Mouse (Mus musculus): Measurements from ENCODE around the gene Tfap2e. TPM values are rescaled to one million over a fixed set of nuclear protein-coding genes. Genes with fewer than 3 reads are reported as not detected.

Gene Tfap2e
- total RNA-seq (2017): not detected in 2 replicates

GRCm38 (mm10) chr4:126736001-126736414 lies at the start of gene Tfap2e:
Tfap2e (minus strand) TSS chr4:126736240.
- peak in 1 of 2 experiments; percentile 18; a peak in 1 of 4 replicates for ATAC-seq (replicated peaks in 1 of 2; ENCODE audit: insufficient read depth in 1 of 2, low FRiP score in 2 of 2, low TSS enrichment in 1 of 2, low read depth in 1 of 2, poor library complexity in 2 of 2, severe bottlenecking in 2 of 2)

GRCm38 (mm10) chr4:126782996-126783395 lies 47.0 kb upstream of the Tfap2e start:
- ATAC-seq (replicated peaks in 1 of 2; ENCODE audit: insufficient read depth in 1 of 2, low FRiP score in 2 of 2, low TSS enrichment in 1 of 2, low read depth in 1 of 2, poor library complexity in 2 of 2, severe bottlenecking in 2 of 2): 0 out of 4 replicates have a peak, but pooled peaks of 1 of the 2 experiments have one; percentile 42

- ATAC-seq (replicated peaks in 1 of 2; ENCODE audit: insufficient read depth in 1 of 2, low FRiP score in 2 of 2, low TSS enrichment in 1 of 2, low read depth in 1 of 2, poor library complexity in 2 of 2, severe bottlenecking in 2 of 2): no peak
These were observed 46.5 kb upstream of the Tfap2e start for GRCm38 (mm10) chr4:126782512-126782911.

- no peak for ATAC-seq (replicated peaks in 1 of 2; ENCODE audit: insufficient read depth in 1 of 2, low FRiP score in 2 of 2, low TSS enrichment in 1 of 2, low read depth in 1 of 2, poor library complexity in 2 of 2, severe bottlenecking in 2 of 2)
These were observed 45.8 kb upstream of the Tfap2e start for GRCm38 (mm10) chr4:126781871-126782270.

- ATAC-seq (replicated peaks in 1 of 2; ENCODE audit: insufficient read depth in 1 of 2, low FRiP score in 2 of 2, low TSS enrichment in 1 of 2, low read depth in 1 of 2, poor library complexity in 2 of 2, severe bottlenecking in 2 of 2): no peak
These were observed 44.1 kb upstream of the Tfap2e start for GRCm38 (mm10) chr4:126779826-126780775.

- no peak for ATAC-seq (replicated peaks in 1 of 2; ENCODE audit: insufficient read depth in 1 of 2, low FRiP score in 2 of 2, low TSS enrichment in 1 of 2, low read depth in 1 of 2, poor library complexity in 2 of 2, severe bottlenecking in 2 of 2)
These were observed 43.1 kb upstream of the Tfap2e start for GRCm38 (mm10) chr4:126779148-126779581.

- ATAC-seq (replicated peaks in 1 of 2; ENCODE audit: insufficient read depth in 1 of 2, low FRiP score in 2 of 2, low TSS enrichment in 1 of 2, low read depth in 1 of 2, poor library complexity in 2 of 2, severe bottlenecking in 2 of 2): no peak
These were observed 39.1 kb upstream of the Tfap2e start for GRCm38 (mm10) chr4:126775182-126775581.

GRCm38 (mm10) chr4:126773871-126774270 lies 37.8 kb upstream of the Tfap2e start:
- ATAC-seq (replicated peaks in 1 of 2; ENCODE audit: insufficient read depth in 1 of 2, low FRiP score in 2 of 2, low TSS enrichment in 1 of 2, low read depth in 1 of 2, poor library complexity in 2 of 2, severe bottlenecking in 2 of 2): no peak

- ATAC-seq (replicated peaks in 1 of 2; ENCODE audit: insufficient read depth in 1 of 2, low FRiP score in 2 of 2, low TSS enrichment in 1 of 2, low read depth in 1 of 2, poor library complexity in 2 of 2, severe bottlenecking in 2 of 2): peak in 1 of 2 experiments; percentile 76; a peak in 3 of 4 replicates
These were observed 34.8 kb upstream of the Tfap2e start for GRCm38 (mm10) chr4:126770831-126771230.

- ATAC-seq (replicated peaks in 1 of 2; ENCODE audit: insufficient read depth in 1 of 2, low FRiP score in 2 of 2, low TSS enrichment in 1 of 2, low read depth in 1 of 2, poor library complexity in 2 of 2, severe bottlenecking in 2 of 2): no peak
These were observed 33.9 kb upstream of the Tfap2e start for GRCm38 (mm10) chr4:126769800-126770563.

- ATAC-seq (replicated peaks in 1 of 2; ENCODE audit: insufficient read depth in 1 of 2, low FRiP score in 2 of 2, low TSS enrichment in 1 of 2, low read depth in 1 of 2, poor library complexity in 2 of 2, severe bottlenecking in 2 of 2): no peak
These were observed 27.4 kb upstream of the Tfap2e start for GRCm38 (mm10) chr4:126763483-126763882.

GRCm38 (mm10) chr4:126762586-126763359 lies 26.7 kb upstream of the Tfap2e start:
- no peak for ATAC-seq (replicated peaks in 1 of 2; ENCODE audit: insufficient read depth in 1 of 2, low FRiP score in 2 of 2, low TSS enrichment in 1 of 2, low read depth in 1 of 2, poor library complexity in 2 of 2, severe bottlenecking in 2 of 2)

GRCm38 (mm10) chr4:126759435-126759834 lies 23.4 kb upstream of the Tfap2e start:
- peak; percentile 56 to 77 for ATAC-seq (replicated peaks in 1 of 2; ENCODE audit: insufficient read depth in 1 of 2, low FRiP score in 2 of 2, low TSS enrichment in 1 of 2, low read depth in 1 of 2, poor library complexity in 2 of 2, severe bottlenecking in 2 of 2)

- no peak for ATAC-seq (replicated peaks in 1 of 2; ENCODE audit: insufficient read depth in 1 of 2, low FRiP score in 2 of 2, low TSS enrichment in 1 of 2, low read depth in 1 of 2, poor library complexity in 2 of 2, severe bottlenecking in 2 of 2)
These were observed 22.3 kb upstream of the Tfap2e start for GRCm38 (mm10) chr4:126758299-126758698.

GRCm38 (mm10) chr4:126756766-126757165 lies 20.7 kb upstream of the Tfap2e start:
- ATAC-seq (replicated peaks in 1 of 2; ENCODE audit: insufficient read depth in 1 of 2, low FRiP score in 2 of 2, low TSS enrichment in 1 of 2, low read depth in 1 of 2, poor library complexity in 2 of 2, severe bottlenecking in 2 of 2): no peak

GRCm38 (mm10) chr4:126754736-126755374 lies 18.8 kb upstream of the Tfap2e start:
- ATAC-seq (replicated peaks in 1 of 2; ENCODE audit: insufficient read depth in 1 of 2, low FRiP score in 2 of 2, low TSS enrichment in 1 of 2, low read depth in 1 of 2, poor library complexity in 2 of 2, severe bottlenecking in 2 of 2): no peak

- ATAC-seq (replicated peaks in 1 of 2; ENCODE audit: insufficient read depth in 1 of 2, low FRiP score in 2 of 2, low TSS enrichment in 1 of 2, low read depth in 1 of 2, poor library complexity in 2 of 2, severe bottlenecking in 2 of 2): no peak
These were observed 18.2 kb upstream of the Tfap2e start for GRCm38 (mm10) chr4:126754231-126754611.
